Mouse (Mus musculus) stomach, embryonic 16.5 days (tissue): Measurements from ENCODE around the gene Cd160. TPM values are rescaled to one million over a fixed set of nuclear protein-coding genes. Genes with fewer than 3 reads are reported as not detected.

ENCODE experiments used
- ATAC-seq: fragments of 200-750 bp; cut with Nextera tagmentation; 2 replicates; pipeline ENCODE4 v1.8.0; 2017; ENCODE audit warnings: moderate number of reproducible peaks, moderate TSS enrichment; ENCODE audit not compliant: insufficient read depth, low FRiP score
- H3K27ac ChIP-seq: fragments of 300-500 bp; sonication (generic); 2 replicates; pipeline ENCODE4 v1.5.1; 2014; ENCODE audit warnings: low read length
- H3K27me3 ChIP-seq: fragments of 300-500 bp; sonication (generic); 2 replicates; pipeline ENCODE4 v1.6.1; 2014; ENCODE audit warnings: low read length, control low read depth, mixed read lengths; ENCODE audit not compliant: control insufficient read depth, insufficient read depth
- H3K36me3 ChIP-seq: fragments of 300-500 bp; sonication (generic); 2 replicates; pipeline ENCODE4 v1.6.1; 2014; ENCODE audit warnings: low read length; ENCODE audit not compliant: control insufficient read depth, insufficient read depth
- H3K4me1 ChIP-seq: fragments of 300-500 bp; sonication (generic); 2 replicates; pipeline ENCODE4 v1.6.1; 2014; ENCODE audit warnings: low read length, control low read depth, mixed read lengths; ENCODE audit not compliant: control insufficient read depth, insufficient read depth
- H3K4me2 ChIP-seq: fragments of 300-500 bp; sonication (generic); 2 replicates; pipeline ENCODE4 v1.6.1; 2014; ENCODE audit warnings: low read depth, low read length, mixed read lengths
- H3K4me3 ChIP-seq: fragments of 300-500 bp; sonication (generic); replicated peaks from 2 replicates; pipeline ENCODE4 v1.5.1; 2014; ENCODE audit warnings: mild to moderate bottlenecking, low read length
- H3K9ac ChIP-seq: fragments of 300-500 bp; sonication (generic); 2 replicates; pipeline ENCODE4 v1.6.1; 2014; ENCODE audit warnings: low read length
- H3K9me3 ChIP-seq: fragments of 300-500 bp; sonication (generic); replicated peaks from 2 replicates; pipeline ENCODE4 v1.6.1; 2016; ENCODE audit warnings: low read length, control low read depth; ENCODE audit not compliant: control insufficient read depth
- WGBS: fragments of 180-500 bp; shearing (Covaris S2); extraction: QIAGEN DNeasy Blood & Tissue Kit; methylation state at CpG from one replicate; pipeline ENCODE4 v1.1.7; 2014; 5-methylcytosine and 5-hydroxymethylcytosine counted together
- polyA plus RNA-seq: library from polyadenylated mRNA; unstranded; fragments of >200 nt; fragmentation: Nextera tagmentation; extraction: Ambion mirVana; gene quantifications from 2 replicates; pipeline ENCODE4 v1.2.1, GENCODE M21; 2015

Cd160 gene
- polyA plus RNA-seq, 1 experiment from 2014 or later, result 0.30 TPM

GRCm38 (mm10) chr3:96802214-96802613, 26.9 kb downstream of the Cd160 start:
- Histone ChIP-seq H3K9ac (no peak overlapping the region), H3K27ac (no peak overlapping the region), H3K27me3 (no peaks in the 10 kb centered on the region), H3K4me3 (no peak overlapping the region), H3K4me2 (no peak overlapping the region), H3K36me3 (no peaks in the 10 kb centered on the region), H3K9me3 (no peaks in the 10 kb centered on the region), H3K4me1 (no peaks in the 10 kb centered on the region)
- ATAC-seq, result no peak
- 38% methylated on average over 1 of the region's 1 CpGs for WGBS

- no peak for ATAC-seq
These were observed 28.9 kb downstream of the Cd160 start for GRCm38 (mm10) chr3:96800254-96800653.

GRCm38 (mm10) chr3:96788506-96788905, 40.6 kb downstream of the Cd160 start:
- 85% methylated on average over 8 of the region's 8 CpGs for WGBS
- Histone ChIP-seq H3K4me2 (no peak overlapping the region), H3K9ac (no peak overlapping the region), H3K4me3 (no peak overlapping the region), H3K9me3 (no peaks in the 10 kb centered on the region), H3K4me1 (no peaks in the 10 kb centered on the region), H3K27ac (no peak overlapping the region), H3K27me3 (no peaks in the 10 kb centered on the region), H3K36me3 (peaks cover 7% of the 10 kb centered on the region; the same call in 1 of the 2 replicates)
- ATAC-seq, result no peak

More at GRCm38 (mm10) chr3:96800254-96800653, 28.9 kb downstream of the Cd160 start:
- no peaks in the 10 kb centered on the region for H3K9me3 ChIP-seq
- no peak overlapping the region for H3K4me2 ChIP-seq
- H3K9ac ChIP-seq, result no peak overlapping the region
- 70% methylated on average over 11 of the region's 11 CpGs for WGBS
- H3K4me3 ChIP-seq, result no peak overlapping the region
- no peaks in the 10 kb centered on the region for H3K4me1 ChIP-seq
- no peaks in the 10 kb centered on the region for H3K27me3 ChIP-seq
- no peak overlapping the region for H3K27ac ChIP-seq
- no peaks in the 10 kb centered on the region for H3K36me3 ChIP-seq

- Histone ChIP-seq H3K4me2 (no peak overlapping the region), H3K36me3 (peaks cover 7% of the 10 kb centered on the region; the same call in 1 of the 2 replicates), H3K9me3 (no peaks in the 10 kb centered on the region), H3K9ac (no peak overlapping the region), H3K4me3 (no peak overlapping the region), H3K4me1 (no peaks in the 10 kb centered on the region), H3K27me3 (no peaks in the 10 kb centered on the region), H3K27ac (no peak overlapping the region)
- no peak for ATAC-seq
- 92% methylated on average over 1 of the region's 1 CpGs for WGBS
These were observed 41.4 kb downstream of the Cd160 start for GRCm38 (mm10) chr3:96787784-96788183.

GRCm38 (mm10) chr3:96782236-96782635, 46.9 kb downstream of the Cd160 start:
- Histone ChIP-seq H3K4me1 (no peaks in the 10 kb centered on the region), H3K27ac (no peak overlapping the region), H3K4me2 (no peak overlapping the region), H3K27me3 (no peaks in the 10 kb centered on the region), H3K36me3 (0 out of 2 replicates have a peak, but pooled peaks cover 2% of the 10 kb centered on the region), H3K9ac (no peak overlapping the region), H3K4me3 (no peak overlapping the region), H3K9me3 (no peaks in the 10 kb centered on the region)
- 62% methylated on average over 8 of the region's 8 CpGs for WGBS
- ATAC-seq, result no peak

- Histone ChIP-seq H3K36me3 (0 out of 2 replicates have a peak, but pooled peaks cover 5% of the 10 kb centered on the region), H3K27ac (no peak overlapping the region), H3K4me2 (no peak overlapping the region), H3K27me3 (no peaks in the 10 kb centered on the region), H3K9me3 (no peaks in the 10 kb centered on the region), H3K9ac (no peak overlapping the region), H3K4me1 (no peaks in the 10 kb centered on the region), H3K4me3 (no peak overlapping the region)
- 48% methylated on average over 3 of the region's 3 CpGs for WGBS
- no peak for ATAC-seq
These were observed 52.0 kb downstream of the Cd160 start for GRCm38 (mm10) chr3:96777120-96777519.

- Histone ChIP-seq H3K4me2 (no peak overlapping the region), H3K4me1 (no peaks in the 10 kb centered on the region), H3K36me3 (0 out of 2 replicates have a peak, but pooled peaks cover 5% of the 10 kb centered on the region), H3K4me3 (no peak overlapping the region), H3K27ac (no peak overlapping the region), H3K9me3 (no peaks in the 10 kb centered on the region), H3K27me3 (no peaks in the 10 kb centered on the region), H3K9ac (no peak overlapping the region)
- no peak for ATAC-seq
- WGBS, result 27% methylated on average over 1 of the region's 1 CpGs
These were observed 56.2 kb downstream of the Cd160 start for GRCm38 (mm10) chr3:96772949-96773348.

- Histone ChIP-seq H3K4me3 (no peak overlapping the region), H3K9me3 (no peaks in the 10 kb centered on the region), H3K4me2 (no peak overlapping the region), H3K27ac (no peak overlapping the region), H3K27me3 (no peaks in the 10 kb centered on the region), H3K4me1 (no peaks in the 10 kb centered on the region), H3K36me3 (0 out of 2 replicates have a peak, but pooled peaks cover 2% of the 10 kb centered on the region), H3K9ac (no peak overlapping the region)
- 91% methylated on average over 5 of the region's 5 CpGs for WGBS
- no peak for ATAC-seq
These were observed 59.2 kb downstream of the Cd160 start for GRCm38 (mm10) chr3:96769971-96770370.

GRCm38 (mm10) chr3:96764528-96764927, 64.6 kb downstream of the Cd160 start:
- no peak for ATAC-seq
- H3K9me3 ChIP-seq, result no peaks in the 10 kb centered on the region
- H3K4me2 ChIP-seq, result no peak overlapping the region
- H3K36me3 ChIP-seq, result no peaks in the 10 kb centered on the region
- no peak overlapping the region for H3K27ac ChIP-seq
- H3K4me1 ChIP-seq, result no peaks in the 10 kb centered on the region
- WGBS, result 75% methylated on average over 1 of the region's 1 CpGs
- H3K4me3 ChIP-seq, result no peak overlapping the region
- H3K9ac ChIP-seq, result no peak overlapping the region
- no peaks in the 10 kb centered on the region for H3K27me3 ChIP-seq

GRCm38 (mm10) chr3:96759695-96760094, 69.5 kb downstream of the Cd160 start:
- H3K4me3 ChIP-seq, result no peak overlapping the region
- no peaks in the 10 kb centered on the region for H3K4me1 ChIP-seq
- WGBS, result 85% methylated on average over 4 of the region's 4 CpGs
- no peaks in the 10 kb centered on the region for H3K27me3 ChIP-seq
- H3K9ac ChIP-seq, result no peak overlapping the region
- H3K36me3 ChIP-seq, result no peaks in the 10 kb centered on the region
- ATAC-seq, result no peak
- no peaks in the 10 kb centered on the region for H3K9me3 ChIP-seq
- no peak overlapping the region for H3K27ac ChIP-seq
- H3K4me2 ChIP-seq, result no peak overlapping the region
